Mouse (Mus musculus): ENCODE measurements around the gene Rap1a.
A peak's percentile ranks its signal among the peaks of the same experiment; 100 is the strongest.

Gene Rap1a

GRCm38 (mm10) chr3:105758098-105758497 is 43.0 kb downstream of the Rap1a start:
- no peak for DNase-seq

- no peak for DNase-seq
These were observed 43.6 kb downstream of the Rap1a start for GRCm38 (mm10) chr3:105757323-105758083.

GRCm38 (mm10) chr3:105756505-105756904 is 44.6 kb downstream of the Rap1a start:
- no peak for DNase-seq

- no peak for DNase-seq
These were observed 46.0 kb downstream of the Rap1a start for GRCm38 (mm10) chr3:105755123-105755522.

GRCm38 (mm10) chr3:105754184-105754583 is 47.0 kb downstream of the Rap1a start:
- no peak for DNase-seq

GRCm38 (mm10) chr3:105750810-105751209 is 50.3 kb downstream of the Rap1a start:
- no peak for DNase-seq

- no peak for DNase-seq
These were observed 54.6 kb downstream of the Rap1a start for GRCm38 (mm10) chr3:105746542-105746941.

GRCm38 (mm10) chr3:105737666-105738065 is 63.5 kb downstream of the Rap1a start:
- DNase-seq, result no peak

- no peak for DNase-seq
These were observed 64.1 kb downstream of the Rap1a start for GRCm38 (mm10) chr3:105737070-105737469.

- DNase-seq, result no peak
These were observed 65.0 kb downstream of the Rap1a start for GRCm38 (mm10) chr3:105736148-105736547.

- DNase-seq, result no peak
These were observed 65.9 kb downstream of the Rap1a start for GRCm38 (mm10) chr3:105735285-105735684.

- no peak for DNase-seq
These were observed 67.6 kb downstream of the Rap1a start for GRCm38 (mm10) chr3:105733538-105733937.

- DNase-seq, result no peak
These were observed 68.8 kb downstream of the Rap1a start for GRCm38 (mm10) chr3:105732360-105732759.

GRCm38 (mm10) chr3:105726037-105726436 is 75.1 kb downstream of the Rap1a start:
- DNase-seq, result peak; percentile 84

GRCm38 (mm10) chr3:105722510-105722909 is 78.6 kb downstream of the Rap1a start:
- DNase-seq, result no peak

GRCm38 (mm10) chr3:105721681-105722201 is 79.4 kb downstream of the Rap1a start:
- DNase-seq, result no peak

GRCm38 (mm10) chr3:105720514-105720913 is 80.6 kb downstream of the Rap1a start:
- DNase-seq, result no peak

GRCm38 (mm10) chr3:105719979-105720378 is 81.2 kb downstream of the Rap1a start:
- DNase-seq, result no peak

- no peak for DNase-seq
These were observed 82.4 kb downstream of the Rap1a start for GRCm38 (mm10) chr3:105718746-105719145.

- peak; percentile 59 for DNase-seq
These were observed 83.1 kb downstream of the Rap1a start for GRCm38 (mm10) chr3:105717856-105718555.

- DNase-seq, result no peak
These were observed 84.7 kb downstream of the Rap1a start for GRCm38 (mm10) chr3:105716353-105717000.

- DNase-seq, result no peak
These were observed 86.3 kb downstream of the Rap1a start for GRCm38 (mm10) chr3:105714820-105715167.

- peak; percentile 62 for DNase-seq
These were observed 86.9 kb downstream of the Rap1a start for GRCm38 (mm10) chr3:105714091-105714819.

Measured in embryo, embryonic 11 days (tissue).